In the genomic region with DNA sequence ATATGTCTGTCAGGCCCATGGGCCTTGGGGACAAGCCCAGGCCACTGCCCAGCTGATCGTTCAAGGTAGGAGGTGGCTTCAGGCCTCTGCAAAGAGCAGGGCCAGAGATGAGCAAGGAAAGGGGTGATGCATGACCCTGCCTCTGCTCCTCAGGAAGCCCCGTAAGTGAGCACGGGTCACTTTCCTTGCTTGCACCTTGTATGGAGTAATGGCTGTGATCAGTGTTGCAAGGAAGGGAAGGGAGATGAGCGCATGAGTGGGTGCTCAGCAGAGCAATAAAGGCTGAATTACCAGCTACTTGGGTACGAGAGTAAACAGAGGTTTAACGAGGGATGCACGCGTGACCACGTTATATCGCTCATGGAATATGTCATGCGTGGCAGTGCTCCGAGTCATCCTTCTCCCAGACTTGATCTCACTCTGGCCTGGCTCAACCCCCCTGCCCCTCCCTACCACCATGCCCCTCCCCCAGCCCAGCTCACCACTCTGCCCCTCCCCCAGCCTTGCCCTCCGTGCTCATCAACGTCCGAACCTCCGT, we compare ENCODE assay signal across 25 mouse cellular contexts. TPM values are rescaled to one million over a fixed set of nuclear protein-coding genes. Genes with fewer than 3 reads are reported as not detected.
DNase-seq lines count a peak whose midpoint lies in the region; ATAC-seq and TF ChIP-seq lines count a peak whose summit lies in the region.
"Had no signal": no experiment of that assay in that cellular context is flagged by ENCODE, and none has a peak within 500 bp of the region (broad histone marks: within the 10 kb centered on the region; RNA-seq: fewer than 3 reads in every experiment).

No protein-coding gene starts in this region.

- peaks cover 83% of the 10 kb centered on the region for H3K36me3 ChIP-seq in kidney, embryonic 14.5 days (ENCODE audit: control insufficient read depth, insufficient read depth, low read length)
- H3K36me3 ChIP-seq in kidney, embryonic 16.5 days (ENCODE audit: insufficient read depth, low read length): peaks cover 79% of the 10 kb centered on the region
- peaks cover 83% of the 10 kb centered on the region for H3K36me3 ChIP-seq in ES-Bruce4 (ENCODE audit: control insufficient read depth, insufficient read depth, low read length, poor library complexity, severe bottlenecking)
- H3K36me3 ChIP-seq: forebrain, embryonic 15.5 days had no signal

- no peak for DNase-seq in kidney, adult 18-20 months
- DNase-seq in kidney, postnatal 14 days: no peak
- no peak for DNase-seq in urinary bladder, postnatal 14 days (ENCODE audit: low spot score)
- DNase-seq: adrenal gland, adult 8-10 months; adrenal gland, postnatal 14 days; adrenal gland, postnatal 36 days; B cell, adult 2 months; cerebellum, adult 11-12 months; cerebellum, adult 2 months; cerebellum, adult 9-10 months; cerebellum, postnatal 10 days; cerebellum, postnatal 25 days; forebrain, postnatal 0 days had no signal

- no peak for TF ChIP-seq CTCF in ES-Bruce4 (IDR thresholded peaks at IDR 0.05; ENCODE audit: low read depth, low read length)

- H3K4me3 ChIP-seq in kidney, embryonic 14.5 days (ENCODE audit: low read length): no peak overlapping the region
- H3K4me3 ChIP-seq in kidney, embryonic 16.5 days (ENCODE audit: low read length): no peak overlapping the region
- H3K4me3 ChIP-seq in ES-Bruce4 (ENCODE audit: low read depth, low read length): no peak overlapping the region
- H3K4me3 ChIP-seq: embryonic facial prominence, embryonic 10.5 days; embryonic facial prominence, embryonic 12.5 days; forebrain, embryonic 13.5 days; forebrain, embryonic 15.5 days had no signal

- no peak for TF ChIP-seq POLR2A in ES-Bruce4 (IDR thresholded peaks at IDR 0.05; ENCODE audit: insufficient read depth, low read length)

- no peak overlapping the region for H3K9ac ChIP-seq in kidney, embryonic 14.5 days (ENCODE audit: low read depth, low read length)
- no peak overlapping the region for H3K9ac ChIP-seq in kidney, embryonic 16.5 days (replicated peaks; ENCODE audit: low read length)
- no peak overlapping the region for H3K9ac ChIP-seq in ES-Bruce4 (ENCODE audit: low read depth, poor library complexity, severe bottlenecking)
- H3K9ac ChIP-seq: embryonic facial prominence, embryonic 12.5 days; forebrain, embryonic 13.5 days; forebrain, embryonic 15.5 days; forebrain, postnatal 0 days had no signal

- peak; percentile 85 for ATAC-seq in kidney, embryonic 14.5 days (ENCODE audit: low FRiP score, low TSS enrichment)
- ATAC-seq in kidney, embryonic 16.5 days (ENCODE audit: low FRiP score, low TSS enrichment): peak; percentile 73
- ATAC-seq: activated CD4-positive, CD25-positive, alpha-beta regulatory T cell, adult 4 months; CD4-positive, CD25-positive, alpha-beta regulatory T cell, adult 4 months; forebrain, embryonic 13.5 days; forebrain, embryonic 15.5 days; forebrain, postnatal 0 days had no signal

- H3K4me1 ChIP-seq in kidney, embryonic 14.5 days (ENCODE audit: control insufficient read depth, insufficient read depth, low read length): 0 out of 2 replicates have a peak, but pooled peaks cover 5% of the 10 kb centered on the region
- H3K4me1 ChIP-seq in kidney, embryonic 16.5 days (ENCODE audit: insufficient read depth, low read length): peaks cover 11% of the 10 kb centered on the region
- H3K4me1 ChIP-seq in ES-Bruce4 (ENCODE audit: control insufficient read depth, insufficient read depth, low read length): no peaks in the 10 kb centered on the region
- H3K4me1 ChIP-seq: embryonic facial prominence, embryonic 10.5 days; embryonic facial prominence, embryonic 12.5 days; forebrain, embryonic 13.5 days; forebrain, embryonic 15.5 days had no signal

- WGBS in kidney, embryonic 14.5 days: 47% methylated on average over 16 of the region's 16 CpGs
- WGBS in kidney, embryonic 16.5 days: 31% methylated on average over 16 of the region's 16 CpGs

- no peak overlapping the region for H3K4me2 ChIP-seq in kidney, embryonic 14.5 days (replicated peaks; ENCODE audit: low read depth, low read length)
- no peak overlapping the region for H3K4me2 ChIP-seq in kidney, embryonic 16.5 days (replicated peaks; ENCODE audit: low read depth, low read length)
- H3K4me2 ChIP-seq: embryonic facial prominence, embryonic 12.5 days; forebrain, embryonic 13.5 days; forebrain, embryonic 15.5 days had no signal

- H3K27ac ChIP-seq in kidney, embryonic 14.5 days (ENCODE audit: low read depth, low read length): no peak overlapping the region
- no peak overlapping the region for H3K27ac ChIP-seq in kidney, embryonic 16.5 days (ENCODE audit: low read length)
- peak overlapping the region; percentile 35; the same call in 1 of the 2 replicates for H3K27ac ChIP-seq in ES-Bruce4 (ENCODE audit: insufficient read depth, low read length)
- H3K27ac ChIP-seq: embryonic facial prominence, embryonic 10.5 days; embryonic facial prominence, embryonic 12.5 days; forebrain, embryonic 13.5 days; forebrain, embryonic 15.5 days had no signal

- TF ChIP-seq EP300 in ES-Bruce4 (IDR thresholded peaks at IDR 0.05; ENCODE audit: insufficient read depth, low read depth, low read length): no peak

- H3K9me3 ChIP-seq in kidney, embryonic 14.5 days (ENCODE audit: control insufficient read depth, low read length): no peaks in the 10 kb centered on the region
- no peaks in the 10 kb centered on the region for H3K9me3 ChIP-seq in kidney, embryonic 16.5 days (ENCODE audit: low read length)
- no peaks in the 10 kb centered on the region for H3K9me3 ChIP-seq in ES-Bruce4 (replicated peaks; ENCODE audit: control insufficient read depth, insufficient read depth, low read length, poor library complexity, severe bottlenecking)
- H3K9me3 ChIP-seq: embryonic facial prominence, embryonic 10.5 days; embryonic facial prominence, embryonic 12.5 days; forebrain, embryonic 13.5 days; forebrain, embryonic 15.5 days had no signal

- H3K27me3 ChIP-seq in kidney, embryonic 14.5 days (ENCODE audit: control insufficient read depth, insufficient read depth, low read length): no peaks in the 10 kb centered on the region
- H3K27me3 ChIP-seq in kidney, embryonic 16.5 days (ENCODE audit: insufficient read depth, low read length): no peaks in the 10 kb centered on the region
- no peaks in the 10 kb centered on the region for H3K27me3 ChIP-seq in ES-Bruce4 (ENCODE audit: control insufficient read depth, insufficient read depth, low read length, poor library complexity, severe bottlenecking)
- H3K27me3 ChIP-seq: CH12.LX; embryonic facial prominence, embryonic 12.5 days; forebrain, embryonic 13.5 days; forebrain, embryonic 15.5 days had no signal

RNA-seq across cellular contexts. Expression of gene Ldlrad2, which starts 17.6 kb away (rescaled TPM):
- polyA plus RNA-seq in kidney, embryonic 14.5 days (2014; fragmentation: Nextera tagmentation; extraction: Ambion mirVana): not detected in 2 replicates
- polyA plus RNA-seq in kidney, embryonic 16.5 days (2015; fragmentation: Nextera tagmentation; extraction: Ambion mirVana): not detected in 2 replicates
- polyA plus RNA-seq in ES-Bruce4 (2011; ENCODE audit: insufficient read depth, insufficient read length, low read depth, missing spikeins): not detected in 2 replicates
- polyA plus RNA-seq: activated CD4-positive, CD25-positive, alpha-beta regulatory T cell, adult 4 months; CD4-positive, CD25-positive, alpha-beta regulatory T cell, adult 4 months; cerebellum, adult 2 months; cortical plate, adult 2 months; embryonic facial prominence, embryonic 10.5 days; embryonic facial prominence, embryonic 12.5 days; forebrain, embryonic 11.5 days; forebrain, embryonic 13.5 days; forebrain, postnatal 0 days had no signal

RNA-seq across cellular contexts. Expression of gene Usp48, which starts 36.8 kb away (rescaled TPM):
- 58.3 and 91.2 TPM in 2 replicates for polyA plus RNA-seq in kidney, embryonic 14.5 days (2014; fragmentation: Nextera tagmentation; extraction: Ambion mirVana)
- 62.9 and 69.8 TPM in 2 replicates for polyA plus RNA-seq in kidney, embryonic 16.5 days (2015; fragmentation: Nextera tagmentation; extraction: Ambion mirVana)
- 401 and 412 TPM in 2 replicates for polyA plus RNA-seq in ES-Bruce4 (2011; ENCODE audit: insufficient read depth, insufficient read length, low read depth, missing spikeins)
